8 mouse cellular contexts compared by ENCODE assay signal in the genomic region with DNA sequence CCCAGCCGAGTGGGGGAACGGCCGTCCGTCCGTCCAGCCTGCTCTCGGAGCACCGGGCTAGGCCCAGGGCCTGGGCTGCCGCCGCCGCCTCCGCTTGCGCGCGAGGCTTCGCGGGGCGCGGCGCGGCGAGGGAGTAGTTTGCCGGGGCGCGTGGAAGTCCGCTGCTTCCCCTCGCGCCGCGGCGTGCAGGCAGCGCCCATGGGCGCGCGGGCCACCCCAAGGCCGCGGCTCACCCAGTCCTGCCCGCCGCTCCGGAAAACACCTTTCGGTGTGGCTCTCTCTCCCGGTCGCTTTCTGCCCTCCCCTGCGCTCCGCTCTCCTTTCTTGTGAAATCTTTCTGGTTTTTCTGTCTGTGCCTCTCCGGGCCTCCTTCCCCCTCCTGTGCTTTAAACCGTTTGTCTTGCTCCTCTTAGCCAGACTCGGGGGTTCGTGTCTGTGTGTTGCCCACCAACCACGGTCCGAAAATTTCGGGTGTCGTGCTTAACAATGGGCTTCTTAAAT. TPM values are rescaled to one million over a fixed set of nuclear protein-coding genes. Genes with fewer than 3 reads are reported as not detected.
A peak's percentile ranks its signal among the peaks of the same experiment; 100 is the strongest.
DNase-seq lines count a peak whose midpoint lies in the region; ATAC-seq lines count a peak whose summit lies in the region.

No protein-coding gene starts in this region.

- H3K4me1 ChIP-seq in embryonic facial prominence, embryonic 13.5 days: peaks cover 23% of the 10 kb centered on the region
- H3K4me1 ChIP-seq in intestine, embryonic 14.5 days (replicated peaks; ENCODE audit: control insufficient read depth, insufficient read depth, low read length): peaks cover 23% of the 10 kb centered on the region
- peaks cover 27% of the 10 kb centered on the region for H3K4me1 ChIP-seq in midbrain, embryonic 10.5 days

- no peak for DNase-seq in frontal cortex, adult 2 months (ENCODE audit: extremely low spot score in 1 of 2, low spot score in 1 of 2)
- peak; percentile 8 to 15 for DNase-seq in CD8-positive naive resting alpha-beta T cell, adult 2 months (ENCODE audit: low read depth in 2 of 2, low spot score in 2 of 2)
- DNase-seq in intestine, embryonic 14.5 days (ENCODE audit: low spot score): peak; percentile 73
- peak; percentile 45 for DNase-seq in midbrain, embryonic 10.5 days (ENCODE audit: low spot score)
- DNase-seq in yolk sac, embryonic 10.5 days (ENCODE audit: low spot score): peak; percentile 26
- no peak for DNase-seq in layer of hippocampus, postnatal 14 days (ENCODE audit: low spot score in 2 of 2)

- peak overlapping the region; percentile 68 for H3K4me2 ChIP-seq in embryonic facial prominence, embryonic 13.5 days
- peak overlapping the region; percentile 92 for H3K4me2 ChIP-seq in intestine, embryonic 14.5 days (ENCODE audit: low read length)

- no peaks in the 10 kb centered on the region for H3K36me3 ChIP-seq in embryonic facial prominence, embryonic 13.5 days
- H3K36me3 ChIP-seq in intestine, embryonic 14.5 days (ENCODE audit: control insufficient read depth, insufficient read depth, low read length): no peaks in the 10 kb centered on the region
- H3K36me3 ChIP-seq in midbrain, embryonic 10.5 days: peaks cover 7% of the 10 kb centered on the region; the same call in 1 of the 2 replicates

- WGBS in embryonic facial prominence, embryonic 13.5 days: under 1% methylated on average over 50 of the region's 52 CpGs
- under 1% methylated on average over 51 of the region's 52 CpGs for WGBS in intestine, embryonic 14.5 days
- WGBS in midbrain, embryonic 10.5 days: under 1% methylated on average over 49 of the region's 52 CpGs

- peak overlapping the region; percentile 98 for H3K9ac ChIP-seq in embryonic facial prominence, embryonic 13.5 days
- peak overlapping the region; percentile 98 for H3K9ac ChIP-seq in intestine, embryonic 14.5 days (ENCODE audit: low read length)

- H3K4me3 ChIP-seq in embryonic facial prominence, embryonic 13.5 days: peak overlapping the region; percentile 97
- H3K4me3 ChIP-seq in intestine, embryonic 14.5 days (ENCODE audit: low read depth, low read length): peak overlapping the region; percentile 82
- peak overlapping the region; percentile 94 for H3K4me3 ChIP-seq in midbrain, embryonic 10.5 days

- no peaks in the 10 kb centered on the region for H3K27me3 ChIP-seq in embryonic facial prominence, embryonic 13.5 days
- no peaks in the 10 kb centered on the region for H3K27me3 ChIP-seq in intestine, embryonic 14.5 days (replicated peaks; ENCODE audit: control insufficient read depth, insufficient read depth, low read length)
- no peaks in the 10 kb centered on the region for H3K27me3 ChIP-seq in midbrain, embryonic 10.5 days (ENCODE audit: low read depth, poor library complexity, severe bottlenecking)

- H3K9me3 ChIP-seq in embryonic facial prominence, embryonic 13.5 days: no peaks in the 10 kb centered on the region
- H3K9me3 ChIP-seq in intestine, embryonic 14.5 days (ENCODE audit: control insufficient read depth, low read length): no peaks in the 10 kb centered on the region
- H3K9me3 ChIP-seq in midbrain, embryonic 10.5 days (replicated peaks): no peaks in the 10 kb centered on the region

- ATAC-seq in frontal cortex, adult (ENCODE audit: low TSS enrichment): peak; percentile 10; the same call in 1 of the 2 replicates
- ATAC-seq in embryonic facial prominence, embryonic 13.5 days (ENCODE audit: insufficient number of reproducible peaks, insufficient read depth, low FRiP score, low TSS enrichment, low read depth): no peak
- ATAC-seq in intestine, embryonic 14.5 days (replicated peaks; ENCODE audit: low FRiP score, low TSS enrichment, low read depth): no peak

- H3K27ac ChIP-seq in embryonic facial prominence, embryonic 13.5 days: peak overlapping the region; percentile 93
- H3K27ac ChIP-seq in intestine, embryonic 14.5 days (ENCODE audit: low read depth): peak overlapping the region; percentile 91
- peak overlapping the region; percentile 97 for H3K27ac ChIP-seq in midbrain, embryonic 10.5 days (replicated peaks)

RNA-seq across cellular contexts. Expression of a gene that starts 1.9 kb away (rescaled TPM):
- polyA plus RNA-seq in frontal cortex, adult 2 months (2012; rRNA removed): 91.0 and 93.8 TPM in 2 replicates
- 70.9 and 76.9 TPM in 2 replicates for polyA plus RNA-seq in embryonic facial prominence, embryonic 13.5 days (2015; fragmentation: Nextera tagmentation; extraction: Ambion mirVana)
- 86.4 and 91.4 TPM in 2 replicates for polyA plus RNA-seq in intestine, embryonic 14.5 days (2014; fragmentation: Nextera tagmentation; extraction: Ambion mirVana)
- 58.0 and 67.2 TPM in 2 replicates for polyA plus RNA-seq in midbrain, embryonic 10.5 days (2016; fragmentation: Nextera tagmentation; extraction: Ambion mirVana)
- 100 to 1,000 TPM; 119 to 125 TPM for total RNA-seq in layer of hippocampus, postnatal 14 days (2021)

Comparison
In these comparisons a context has a peak if more than half of its experiments do, and no peak if none do; other contexts are left out.
1. DNase-seq: peak in CD8-positive naive resting alpha-beta T cell, adult 2 months (2 of 2), intestine, embryonic 14.5 days (single experiment), midbrain, embryonic 10.5 days (single experiment) and yolk sac, embryonic 10.5 days (single experiment); none in frontal cortex, adult 2 months (0 of 2) and layer of hippocampus, postnatal 14 days (0 of 2).
2. Peak in every context shown above with its lines, with median percentiles within 50 percentile points of each other: H3K27ac ChIP-seq and H3K4me3 ChIP-seq.